Mouse (Mus musculus) leukemia stem cell, adult 10-12 weeks (primary cell): ENCODE results near the gene Tmbim4. TPM values are rescaled to one million over a fixed set of nuclear protein-coding genes. Genes with fewer than 3 reads are reported as not detected.

Source experiments
- polyA plus RNA-seq: library from polyadenylated mRNA; stranded (reverse); fragments of >175 nt; gene quantifications from 2 replicates; pipeline ENCODE4 v1.2.3, GENCODE M21; 2012; ENCODE audit warnings: low replicate concordance

Tmbim4 gene
- 66.4 and 78.0 TPM in 2 replicates for polyA plus RNA-seq

GRCm38 (mm10) chr10:120201131-120201921 is at the start of gene Tmbim4:
TSS of gene Tmbim4 (plus strand) at chr10:120201590.

DNA sequence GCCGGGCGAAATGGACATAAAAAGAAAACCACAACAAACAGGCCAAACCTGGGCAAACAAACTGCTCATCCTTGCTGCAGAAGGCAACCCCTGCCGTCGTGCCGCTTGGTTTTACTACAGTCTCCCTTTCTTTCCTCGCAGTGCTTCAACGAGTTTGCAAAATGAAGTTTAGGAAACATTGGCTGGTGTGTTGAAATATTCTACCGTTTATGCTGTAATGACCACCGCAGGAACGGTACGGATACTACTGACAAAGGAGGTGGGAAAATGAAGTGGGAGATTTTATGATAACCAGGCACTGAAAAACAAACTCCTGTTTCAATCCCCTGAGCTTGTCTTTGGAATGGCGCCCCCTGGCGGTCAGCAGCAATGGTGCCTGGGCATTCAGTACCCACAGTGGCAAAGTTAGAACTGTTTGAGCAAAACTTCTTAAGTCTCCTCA is 592 bp downstream of the Tmbim4 start, which contains the start of gene Irak3:
Gene Irak3, minus strand, starts transcription at position 170 of the 442 bp plus-strand sequence.

DNA sequence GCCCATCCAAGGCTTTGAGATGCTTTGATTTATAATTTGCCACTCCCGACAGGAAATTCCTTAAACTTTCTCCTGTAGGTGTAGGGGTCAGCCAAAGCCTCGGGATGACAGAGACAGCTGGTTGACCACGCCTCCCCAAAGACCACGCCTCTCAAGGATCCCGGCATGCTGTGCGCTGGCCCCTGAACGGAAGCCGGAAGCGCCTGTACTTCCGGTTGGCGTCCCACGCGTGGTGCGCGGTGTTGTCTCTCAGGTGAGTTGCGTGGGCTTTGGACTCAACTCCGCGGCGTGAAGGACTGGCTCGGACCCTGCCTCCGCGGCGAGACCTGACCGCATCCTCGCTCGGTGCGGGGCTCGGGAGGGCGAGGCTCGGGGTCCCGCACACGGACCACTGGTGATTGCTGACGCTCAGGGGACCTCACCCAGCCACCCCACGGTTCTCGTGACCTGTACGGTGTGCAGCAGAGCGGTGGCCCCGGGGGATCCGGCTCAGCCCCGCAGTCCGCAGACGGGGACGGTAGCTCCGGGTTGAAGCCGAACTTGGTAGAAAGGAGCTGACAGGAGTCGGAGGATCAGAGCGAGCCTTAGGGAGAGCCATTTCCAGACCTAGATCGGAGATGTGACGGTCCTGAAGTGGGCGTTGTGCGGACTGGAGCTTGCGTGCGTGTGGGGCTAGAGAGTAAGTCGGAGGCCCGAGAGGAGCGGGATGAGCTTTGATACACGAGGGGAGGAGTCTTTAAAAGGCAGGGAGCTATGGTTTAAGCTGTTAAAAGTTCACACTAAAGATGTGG is 25.7 kb downstream of the Tmbim4 start, which contains the start of gene Llph:
Gene Llph, plus strand, starts transcription at position 200 of the 791 bp plus-strand sequence.

Other genes with a start within 250 kb of the Tmbim4 start
- gene Helb, start 88.6 kb upstream of the Tmbim4 start, polyA plus RNA-seq, result 3.5 and 11.4 TPM in 2 replicates
- gene Irak3, start 540 bp downstream of the Tmbim4 start, polyA plus RNA-seq, result 1.1 and 1.7 TPM in 2 replicates
- gene Llph, start 25.5 kb downstream of the Tmbim4 start, polyA plus RNA-seq, result 7.9 and 68.2 TPM in 2 replicates